Mouse (Mus musculus): ENCODE results near the gene Reg3d. TPM values are rescaled to one million over a fixed set of nuclear protein-coding genes. Genes with fewer than 3 reads are reported as not detected.
"Not testable (repeated sequence)": the region's sequence is repeated elsewhere in the genome, so short reads cannot be mapped to it uniquely, and the experiment has no call there.

Reg3d gene
- polyA plus RNA-seq (2017; shearing (Covaris generic)), result not detected

GRCm38 (mm10) chr6:78378765-78379164 lies at the start of gene Reg3d:
Gene Reg3d, minus strand, starts transcription at chr6:78378865.
- ATAC-seq, result no peak

- ATAC-seq, result no peak
Measured at GRCm38 (mm10) chr6:78425497-78425896, 46.8 kb upstream of the Reg3d start.

DNA sequence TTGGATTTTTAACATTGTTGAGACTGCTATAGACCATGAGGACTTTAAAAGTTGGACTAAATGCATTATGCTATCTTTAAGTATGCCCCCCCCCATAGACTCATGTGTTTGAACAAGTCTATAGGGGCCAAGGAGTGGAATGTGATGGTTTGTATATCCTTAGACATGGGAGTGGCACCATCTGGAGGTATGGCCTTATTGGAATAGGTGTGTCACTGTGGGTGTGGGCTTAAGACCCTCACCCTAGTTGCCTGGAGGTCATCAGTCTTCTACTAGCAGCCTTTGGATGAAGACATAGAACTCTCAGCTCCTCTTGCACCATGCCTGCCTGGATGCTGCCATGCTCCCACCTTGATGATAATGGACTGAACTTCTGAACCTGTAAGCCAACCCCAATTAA lies 43.7 kb upstream of the Reg3d start, which contains the start of gene Reg1:
Gene Reg1, plus strand, starts transcription at position 301 of the 400 bp plus-strand sequence.
- ATAC-seq, result not testable (repeated sequence)

DNA sequence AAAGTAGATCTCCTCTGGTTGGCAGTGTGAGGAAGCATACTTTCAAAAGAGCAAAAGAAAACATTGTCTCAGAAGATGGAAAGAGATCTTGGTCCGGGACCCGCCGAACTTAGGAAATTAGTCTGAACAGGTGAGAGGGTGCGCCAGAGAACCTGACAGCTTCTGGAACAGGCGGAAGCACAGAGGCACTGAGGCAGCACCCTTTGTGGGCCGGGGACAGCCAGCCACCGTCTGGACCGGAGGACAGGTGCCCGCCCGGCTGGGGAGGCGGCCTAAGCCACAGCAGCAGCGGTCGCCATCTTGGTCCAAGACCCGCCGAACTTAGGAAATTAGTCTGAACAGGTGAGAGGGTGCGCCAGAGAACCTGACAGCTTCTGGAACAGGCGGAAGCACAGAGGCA lies 16.7 kb upstream of the Reg3d start, which contains the start of gene Reg2:
Gene Reg2, plus strand, starts transcription at position 301 of the 400 bp plus-strand sequence.
- not testable (repeated sequence) for ATAC-seq

GRCm38 (mm10) chr6:78385609-78386008 lies 6.9 kb upstream of the Reg3d start:
- ATAC-seq, result no peak

DNA sequence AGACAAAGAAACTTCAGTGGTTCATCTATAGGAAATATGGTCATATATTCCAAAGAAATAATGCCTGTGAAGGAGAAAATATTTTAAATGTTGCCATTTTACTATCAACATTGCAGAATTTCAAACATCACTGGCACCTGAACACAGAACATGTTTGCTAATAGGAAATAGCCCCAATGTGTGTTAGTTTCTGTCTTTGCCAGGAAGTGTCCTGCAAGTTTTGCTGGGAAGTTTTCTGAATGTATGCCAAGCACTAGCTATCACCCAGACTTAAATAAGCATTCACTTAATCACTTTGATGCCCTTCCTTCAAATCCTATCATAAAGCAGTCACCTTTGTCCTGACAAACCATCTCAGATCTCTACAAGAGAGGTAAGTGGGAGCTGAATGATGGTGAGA lies 1.7 kb upstream of the Reg3d start, which contains the start of gene Reg3a:
Gene Reg3a, plus strand, starts transcription at position 301 of the 400 bp plus-strand sequence.
- ATAC-seq, result no peak

DNA sequence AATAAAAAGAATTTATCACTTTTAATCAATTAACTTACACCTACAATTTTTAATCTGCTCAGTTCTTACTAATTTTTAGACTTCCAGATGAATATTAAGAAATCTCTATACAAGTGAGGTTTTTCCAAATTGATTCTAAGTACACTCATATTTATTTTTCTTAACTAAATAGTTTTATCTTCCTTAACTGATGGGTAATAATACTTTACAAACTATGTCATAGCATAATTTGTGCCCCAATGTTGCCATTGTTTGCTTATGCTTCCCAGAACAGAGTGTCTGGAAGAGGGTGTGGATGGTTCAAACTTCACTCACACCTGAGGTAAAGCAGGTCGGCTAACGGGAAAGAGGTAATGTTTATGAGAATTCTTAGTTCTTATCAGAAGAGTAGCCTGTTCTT lies 8.3 kb downstream of the Reg3d start, which contains the start of gene Reg3b:
Gene Reg3b, plus strand, starts transcription at position 301 of the 400 bp plus-strand sequence.
- no peak for ATAC-seq

DNA sequence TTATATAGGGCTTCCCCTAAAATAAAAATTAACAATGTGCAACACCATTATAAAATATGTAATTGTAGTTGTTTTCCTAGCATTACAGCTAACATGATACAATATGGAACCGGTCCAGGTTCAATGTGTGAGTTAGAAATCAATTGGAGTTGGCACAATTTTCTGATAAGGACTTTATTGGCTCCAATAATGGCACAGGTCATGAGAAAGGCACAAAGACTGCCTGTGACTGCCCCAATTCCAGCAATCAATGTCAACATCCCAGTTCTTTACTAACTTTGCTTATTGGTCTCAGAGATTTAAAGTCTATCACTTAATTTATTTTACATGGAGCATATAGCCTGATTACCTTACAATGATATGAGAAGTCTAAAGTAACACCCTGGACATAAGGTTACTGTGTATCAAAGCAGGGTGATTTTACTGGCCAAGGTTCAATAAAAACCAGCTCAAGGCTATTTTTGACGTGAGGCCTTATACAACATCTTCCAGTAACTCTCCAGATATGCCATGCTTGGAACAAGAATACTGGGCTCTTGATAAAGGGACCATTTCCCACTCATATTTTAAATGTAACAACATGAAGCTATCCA lies 16.6 kb downstream of the Reg3d start:
- ATAC-seq, result no peak

DNA sequence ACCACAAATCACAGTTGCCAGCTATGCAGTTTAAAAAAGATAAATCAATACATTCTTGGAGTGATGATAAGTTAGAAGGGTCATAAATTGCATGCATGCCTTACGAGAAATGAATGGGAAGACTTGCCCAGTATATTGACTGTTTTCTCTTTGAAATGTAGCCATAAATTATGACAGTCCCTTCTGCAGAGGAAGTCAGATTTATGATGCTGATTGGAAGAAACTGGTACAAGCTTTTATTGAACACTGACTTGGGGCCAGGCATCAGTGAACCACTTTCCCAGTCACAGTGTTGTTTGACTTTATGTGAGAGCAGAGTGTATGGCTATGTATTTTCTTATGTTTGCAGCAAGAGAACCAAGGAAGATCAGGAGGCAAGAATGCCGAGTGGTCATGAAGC lies 37.0 kb downstream of the Reg3d start:
- ATAC-seq, result no peak

DNA sequence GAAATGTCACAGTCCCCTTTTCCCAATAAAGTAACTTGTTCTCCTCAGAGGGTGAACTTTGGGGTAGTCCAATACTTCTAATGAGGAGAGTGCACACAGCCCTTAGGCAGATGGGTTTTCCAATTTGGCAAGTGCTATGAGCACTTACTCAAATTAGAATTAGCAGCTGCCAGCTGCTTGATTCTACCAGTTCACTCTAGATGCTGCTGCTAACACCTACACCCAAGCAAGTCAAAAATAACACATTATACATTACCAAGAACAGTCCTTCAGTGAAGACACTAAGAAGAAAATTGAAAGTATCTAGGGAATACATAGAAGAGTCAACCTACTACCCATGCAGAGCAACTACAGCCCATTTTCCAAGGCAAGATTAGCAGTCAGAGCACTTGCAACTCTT lies 38.4 kb downstream of the Reg3d start:
- ATAC-seq, result no peak

DNA sequence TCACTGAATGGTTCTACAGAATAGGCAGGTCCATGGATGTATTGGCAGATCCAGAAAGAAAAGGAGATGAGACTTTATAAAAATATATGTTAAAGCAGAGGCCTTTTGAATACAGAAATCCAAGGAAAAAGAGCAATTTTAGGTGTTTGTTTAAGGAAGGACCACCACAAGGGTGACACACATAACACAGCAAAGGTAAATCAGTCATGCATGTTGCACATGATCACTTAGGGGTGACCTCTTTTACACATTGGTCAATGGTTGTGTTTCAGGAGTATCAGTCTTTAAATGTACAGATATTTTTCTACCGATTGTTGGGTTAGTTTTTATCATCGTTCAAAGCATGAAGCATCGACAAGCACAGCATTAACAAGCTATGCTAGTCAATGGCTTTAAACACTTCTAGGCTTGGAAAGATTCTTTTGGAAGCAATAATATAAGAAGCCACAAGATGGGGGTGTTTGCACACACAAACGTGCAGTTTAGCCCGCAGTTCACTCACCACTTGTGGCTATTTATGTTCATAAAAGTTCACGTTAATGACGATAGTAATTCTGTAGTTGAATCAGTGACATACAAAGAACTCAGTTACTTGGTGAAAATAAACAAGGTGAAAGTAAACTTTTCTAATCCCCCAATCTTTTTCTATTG lies 46.6 kb downstream of the Reg3d start:
- ATAC-seq, result no peak

- ATAC-seq, result no peak
Measured at GRCm38 (mm10) chr6:78329166-78329565, 49.5 kb downstream of the Reg3d start.

DNA sequence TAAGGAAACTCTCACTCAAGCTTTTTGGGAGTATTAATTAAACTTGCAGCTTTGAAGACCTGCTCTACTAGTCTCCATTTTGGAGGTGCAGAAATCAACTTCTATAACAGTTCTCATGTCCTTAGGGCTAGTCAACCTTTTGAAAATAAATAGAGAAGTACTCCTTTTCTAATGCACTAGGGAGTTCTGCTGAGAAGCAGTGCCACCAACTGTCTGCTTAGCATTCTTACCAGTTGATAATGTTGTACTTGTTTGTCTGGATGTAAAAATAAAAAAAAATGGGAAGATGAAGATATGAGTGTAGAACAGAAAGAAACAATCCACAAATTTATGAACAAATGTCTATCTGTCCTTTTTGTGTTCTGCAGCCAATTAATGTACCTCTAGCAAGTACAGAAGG lies 50.9 kb downstream of the Reg3d start:
- no peak for ATAC-seq

Other genes with a start within 250 kb of the Reg3d start
- not detected for gene Reg3b, start 8.2 kb downstream of the Reg3d start, polyA plus RNA-seq (2017; shearing (Covaris generic))
- not detected for gene Reg3a, start 1.8 kb upstream of the Reg3d start, polyA plus RNA-seq (2017; shearing (Covaris generic))
- not detected for gene Reg2, start 16.8 kb upstream of the Reg3d start, polyA plus RNA-seq (2017; shearing (Covaris generic))
- under 1 TPM in 1 of 2 experiments, not detected in 1; 0.45 TPM for gene Reg1, start 43.8 kb upstream of the Reg3d start, polyA plus RNA-seq (2017; shearing (Covaris generic))
- gene Reg3g, start 90.0 kb upstream of the Reg3d start, polyA plus RNA-seq (2017; shearing (Covaris generic)), result not detected